Mouse (Mus musculus) brain, embryonic 14.5 days (tissue): ENCODE results near the gene Trim10.

Source experiments
- CTCF ChIP-seq: fragments of 200-500 bp; IDR thresholded peaks from 2 replicates; pipeline ENCODE4 v1.5.1; 2012; ENCODE audit warnings: inconsistent platforms, mild to moderate bottlenecking, moderate library complexity, borderline replicate concordance; ENCODE audit not compliant: insufficient read depth, insufficient read length; ENCODE audit errors: extremely low read depth
- POLR2A ChIP-seq: fragments of 200-500 bp; IDR thresholded peaks from 2 replicates; pipeline ENCODE4 v1.6.1; 2012; ENCODE audit warnings: mild to moderate bottlenecking, inconsistent platforms, borderline replicate concordance; ENCODE audit not compliant: poor library complexity, insufficient read depth, insufficient read length, severe bottlenecking; ENCODE audit errors: extremely low read depth

GRCm38 (mm10) chr17:36855484-36855883 lies 13.9 kb upstream of the Trim10 start:
- TF ChIP-seq POLR2A (no peak), CTCF (no peak)
